Mouse (Mus musculus): Measurements from ENCODE around the gene Dusp10.

DNA sequence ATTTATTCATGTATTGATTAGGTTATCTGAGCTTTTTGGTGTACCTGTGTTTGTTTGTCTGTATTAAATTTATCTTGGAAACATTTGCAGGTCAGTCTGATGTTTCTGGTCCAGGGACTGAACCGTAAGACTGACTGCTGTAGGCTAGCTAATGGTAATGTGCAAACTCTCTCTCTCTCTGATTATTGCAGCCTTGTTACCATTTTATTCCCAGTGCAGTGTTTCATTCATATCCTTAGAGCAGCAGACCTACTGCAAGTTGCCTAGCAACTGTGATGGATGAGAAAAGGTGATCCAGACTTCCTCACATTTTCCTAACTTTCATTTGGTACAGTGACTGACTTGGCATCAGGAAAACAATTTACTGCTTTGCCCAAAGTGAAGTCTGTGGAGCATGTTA is 43.8 kb upstream of the Dusp10 start:
- no peak for TF ChIP-seq CTCF (IDR thresholded peaks at IDR 0.05; ENCODE audit: borderline replicate concordance, extremely low read depth, insufficient read depth, insufficient read length)
- TF ChIP-seq POLR2A (IDR thresholded peaks at IDR 0.05; ENCODE audit: borderline replicate concordance, extremely low read depth, insufficient read depth, insufficient read length, poor library complexity, severe bottlenecking): no peak

Data from brain, embryonic 14.5 days (tissue).